Mouse (Mus musculus) cortical plate, adult 2 months (tissue): ENCODE results near the gene P2rx4. TPM values are rescaled to one million over a fixed set of nuclear protein-coding genes. Genes with fewer than 3 reads are reported as not detected.

Source experiments
- H3K27ac ChIP-seq: fragments of 200-500 bp; 2 replicates; pipeline ENCODE4 v1.5.1; 2012; ENCODE audit warnings: low read length, control low read depth, inconsistent platforms; ENCODE audit not compliant: insufficient read depth
- H3K4me1 ChIP-seq: fragments of 200-500 bp; 2 replicates; pipeline ENCODE4 v1.6.1; 2011; ENCODE audit warnings: low read length; ENCODE audit not compliant: control insufficient read depth, insufficient read depth
- H3K4me3 ChIP-seq: fragments of 200-500 bp; 2 replicates; pipeline ENCODE4 v1.5.1; 2011; ENCODE audit warnings: mild to moderate bottlenecking, low read length, control low read depth; ENCODE audit not compliant: insufficient read depth
- CTCF ChIP-seq: fragments of 200-500 bp; IDR thresholded peaks from 2 replicates; pipeline ENCODE4 v1.5.1; 2011; ENCODE audit warnings: mild to moderate bottlenecking, control low read depth, low read length; ENCODE audit not compliant: insufficient read depth; ENCODE audit errors: extremely low read depth
- POLR2A ChIP-seq: fragments of 200-500 bp; IDR thresholded peaks from 2 replicates; pipeline ENCODE4 v1.6.1; 2011; ENCODE audit warnings: mild to moderate bottlenecking, low read length, control low read depth; ENCODE audit not compliant: insufficient read depth; ENCODE audit errors: extremely low read depth
- polyA plus RNA-seq: library from polyadenylated mRNA; depleted of rRNA; stranded (reverse); fragments of >200 nt; gene quantifications from 2 replicates; pipeline ENCODE4 v1.2.3, GENCODE M21; 2012

P2rx4 gene
- polyA plus RNA-seq, 1 experiment, result 24.7 TPM

DNA sequence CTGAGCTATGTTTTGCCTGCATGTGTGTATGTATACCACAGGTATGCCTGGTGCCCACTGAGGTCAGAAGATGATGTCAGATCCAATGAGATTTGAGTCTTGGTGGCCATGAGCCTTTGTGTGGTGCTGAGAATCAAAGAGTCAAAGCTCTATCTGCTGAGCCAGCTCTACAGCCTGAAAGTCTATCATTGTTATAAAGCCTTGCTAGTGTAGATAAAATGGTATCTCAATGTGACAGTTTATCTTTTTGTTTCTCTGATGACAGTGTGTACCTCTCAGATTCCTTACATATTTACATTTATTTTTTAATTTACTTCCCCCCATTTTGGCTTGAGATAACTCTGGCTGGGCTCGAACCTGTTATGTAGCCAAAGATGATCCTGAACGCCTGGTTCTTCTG, 3.8 kb upstream of the P2rx4 start:
- no peak for TF ChIP-seq POLR2A
- no peak for TF ChIP-seq CTCF
- Histone ChIP-seq H3K27ac (no peak overlapping the region), H3K4me1 (no peaks in the 10 kb centered on the region), H3K4me3 (no peak overlapping the region)

DNA sequence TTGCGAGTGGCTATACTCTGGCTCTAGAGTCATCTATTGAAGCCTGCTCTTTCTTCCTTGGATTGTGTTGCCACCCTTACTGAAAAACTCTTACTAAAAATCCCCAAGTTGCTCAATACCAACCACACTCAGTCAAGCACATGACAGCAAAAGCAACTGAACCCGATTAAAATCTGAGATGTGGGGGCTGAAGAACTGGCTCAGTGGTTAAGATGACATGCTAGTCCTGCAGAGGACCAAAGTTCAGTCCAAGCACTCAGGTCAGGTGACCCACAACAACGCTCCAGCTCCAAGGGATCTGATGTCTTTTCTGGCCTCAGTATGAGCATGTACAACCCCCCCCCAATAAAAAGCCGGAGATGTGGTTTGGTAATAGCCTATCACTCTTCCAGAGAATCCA, 2.8 kb upstream of the P2rx4 start:
- no peak for TF ChIP-seq POLR2A
- no peak for TF ChIP-seq CTCF
- H3K27ac ChIP-seq, result no peak overlapping the region
- no peaks in the 10 kb centered on the region for H3K4me1 ChIP-seq
- H3K4me3 ChIP-seq, result no peak overlapping the region

DNA sequence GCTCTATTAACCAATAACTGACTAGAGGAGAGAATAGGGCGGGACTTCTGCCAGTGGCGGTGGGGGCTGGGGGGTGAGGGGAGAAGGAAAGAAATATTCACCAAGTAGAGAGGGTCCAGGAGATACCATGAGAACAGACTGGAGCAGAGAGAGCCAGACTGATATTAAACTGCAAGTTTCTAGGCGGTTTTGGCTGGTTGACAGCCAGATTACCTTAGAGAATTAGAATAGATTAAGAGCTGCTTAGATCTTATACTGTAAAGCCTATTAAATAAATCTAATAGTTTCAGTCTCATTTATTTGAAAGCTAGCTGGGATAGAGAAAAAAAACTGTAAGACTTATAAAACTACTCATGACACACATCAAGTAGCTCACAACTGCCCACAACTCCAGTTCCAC, 2.2 kb upstream of the P2rx4 start:
- H3K4me1 ChIP-seq, result no peaks in the 10 kb centered on the region

DNA sequence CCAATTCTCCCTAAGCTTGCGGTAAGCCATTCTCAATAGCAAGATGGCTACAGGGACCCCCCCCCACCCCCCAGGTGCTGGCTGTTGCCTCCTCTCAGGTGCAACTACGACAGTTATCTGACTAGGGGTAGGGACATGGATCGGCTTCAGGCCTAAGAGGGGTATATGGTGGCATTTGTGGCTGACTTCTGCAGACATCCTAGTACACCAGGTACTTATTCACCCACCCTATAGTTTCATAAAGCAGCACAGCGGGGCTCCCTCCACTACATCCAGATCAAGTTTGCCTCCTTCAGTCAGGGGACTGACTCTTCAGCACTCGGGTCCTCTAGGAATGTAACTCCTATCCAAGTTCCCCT, 448 bp upstream of the P2rx4 start:
- Histone ChIP-seq H3K27ac (peak overlapping the region; percentile 44), H3K4me1 (no peaks in the 10 kb centered on the region), H3K4me3 (peak overlapping the region; percentile 76)
- TF ChIP-seq CTCF, result no peak

More for the DNA sequence above, 2.2 kb upstream of the P2rx4 start:
- no peak overlapping the region for H3K27ac ChIP-seq
- no peak overlapping the region for H3K4me3 ChIP-seq
- no peak for TF ChIP-seq CTCF
- no peak for TF ChIP-seq POLR2A

DNA sequence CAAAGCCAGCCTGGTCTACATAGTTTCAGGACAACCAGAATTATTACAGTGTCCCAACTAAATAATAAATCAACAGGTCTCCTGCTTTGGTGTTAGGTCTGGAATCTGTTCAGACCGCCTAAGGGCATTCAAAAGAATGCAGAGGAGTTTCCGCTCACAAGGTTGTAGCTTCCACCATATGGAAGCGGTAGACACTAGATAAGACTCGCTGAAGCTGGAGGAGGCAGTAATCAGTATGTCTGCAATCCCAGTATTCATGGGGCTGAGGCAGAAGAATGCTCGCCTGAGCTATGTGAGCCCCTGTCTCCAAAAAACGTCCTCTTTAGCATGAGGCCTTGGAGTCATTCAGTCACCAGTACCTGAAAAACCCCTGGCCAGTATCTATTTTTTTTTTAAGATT, 1.5 kb downstream of the P2rx4 start:
- Histone ChIP-seq H3K4me3 (no peak overlapping the region), H3K27ac (no peak overlapping the region), H3K4me1 (no peaks in the 10 kb centered on the region)
- TF ChIP-seq CTCF, result no peak
- TF ChIP-seq POLR2A, result no peak

DNA sequence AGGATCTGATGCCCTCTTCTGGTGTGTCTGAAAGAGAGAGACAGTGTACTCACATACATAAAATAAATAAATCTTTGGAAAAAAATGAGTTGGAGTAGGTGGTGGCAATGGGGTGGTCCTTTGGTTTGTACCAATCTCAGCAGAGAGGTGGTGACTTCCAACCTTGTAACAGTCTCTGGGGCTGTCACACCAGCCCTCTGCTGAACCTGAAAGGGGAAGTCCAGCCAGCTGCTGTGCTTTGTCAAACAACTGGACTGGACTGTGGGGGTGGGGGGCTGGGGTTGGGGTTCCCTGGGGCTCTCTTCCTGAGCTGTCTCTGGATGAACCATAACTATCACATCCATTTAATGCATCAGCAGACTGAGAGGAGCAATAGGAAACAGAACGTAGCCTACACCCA, 8.4 kb downstream of the P2rx4 start:
- TF ChIP-seq CTCF, result no peak
- no peak for TF ChIP-seq POLR2A
- Histone ChIP-seq H3K4me3 (no peak overlapping the region), H3K27ac (no peak overlapping the region), H3K4me1 (no peaks in the 10 kb centered on the region)

DNA sequence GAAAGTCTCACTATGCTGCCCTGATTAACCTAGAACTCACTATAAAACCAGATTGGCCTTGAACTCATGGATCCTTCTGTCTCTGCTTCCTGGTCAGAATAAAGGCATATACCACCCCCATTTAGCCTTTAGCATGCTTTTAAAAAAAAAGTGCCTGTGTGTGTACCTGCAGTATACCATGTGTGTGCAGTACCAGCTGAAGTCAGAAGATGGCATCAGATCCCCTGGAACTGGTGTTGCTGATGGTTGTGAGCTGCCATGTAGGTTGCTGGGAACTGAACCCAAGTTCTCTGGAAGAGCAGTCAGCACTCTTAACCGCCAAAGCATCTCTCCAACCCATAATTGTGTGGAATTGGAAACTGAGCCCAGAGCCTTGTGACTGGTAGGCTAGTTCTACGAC, 9.4 kb downstream of the P2rx4 start:
- no peak for TF ChIP-seq CTCF
- no peak for TF ChIP-seq POLR2A
- no peaks in the 10 kb centered on the region for H3K4me1 ChIP-seq
- H3K4me3 ChIP-seq, result no peak overlapping the region
- no peak overlapping the region for H3K27ac ChIP-seq

DNA sequence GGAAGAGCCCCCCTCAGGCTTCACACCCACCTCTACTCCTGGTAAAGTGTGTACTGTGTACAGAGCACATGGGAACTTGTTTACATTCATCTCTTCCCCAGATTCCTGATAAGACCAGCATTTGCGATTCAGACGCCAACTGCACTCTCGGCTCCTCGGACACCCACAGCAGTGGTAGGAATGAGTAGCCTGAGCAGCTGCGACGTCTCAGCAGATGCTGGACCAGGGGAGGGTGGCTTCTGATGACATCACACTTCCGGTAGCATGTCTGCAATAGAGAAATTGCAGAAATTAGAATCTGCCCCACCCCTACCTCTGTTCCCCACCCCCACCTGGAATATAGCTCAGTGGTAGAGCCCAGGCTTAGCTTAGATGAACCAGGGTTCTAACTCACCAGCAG, 11.1 kb downstream of the P2rx4 start:
- no peak for TF ChIP-seq CTCF
- TF ChIP-seq POLR2A, result no peak
- no peaks in the 10 kb centered on the region for H3K4me1 ChIP-seq
- no peak overlapping the region for H3K27ac ChIP-seq
- no peak overlapping the region for H3K4me3 ChIP-seq

DNA sequence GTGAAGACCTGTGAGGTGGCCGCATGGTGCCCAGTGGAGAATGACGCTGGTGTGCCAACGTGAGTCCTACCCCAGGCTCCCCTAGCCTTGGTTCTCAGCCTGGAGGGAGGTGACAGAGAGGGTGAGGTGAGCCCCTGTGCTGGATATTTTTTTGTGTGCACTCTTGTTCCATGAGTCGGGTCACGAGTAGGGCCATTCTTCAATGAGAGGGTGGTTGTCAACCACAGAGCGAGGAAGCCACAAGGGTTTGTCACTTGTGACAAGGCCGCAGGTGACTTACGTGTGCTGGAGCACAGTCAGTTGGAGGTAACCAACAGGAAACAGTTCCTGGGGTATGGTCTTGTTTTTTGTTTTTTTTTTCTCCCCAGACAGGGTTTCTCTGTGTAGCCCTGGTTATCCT, 11.8 kb downstream of the P2rx4 start:
- H3K4me3 ChIP-seq, result no peak overlapping the region
- TF ChIP-seq POLR2A, result no peak
- TF ChIP-seq CTCF, result no peak
- H3K27ac ChIP-seq, result no peak overlapping the region
- H3K4me1 ChIP-seq, result no peaks in the 10 kb centered on the region

DNA sequence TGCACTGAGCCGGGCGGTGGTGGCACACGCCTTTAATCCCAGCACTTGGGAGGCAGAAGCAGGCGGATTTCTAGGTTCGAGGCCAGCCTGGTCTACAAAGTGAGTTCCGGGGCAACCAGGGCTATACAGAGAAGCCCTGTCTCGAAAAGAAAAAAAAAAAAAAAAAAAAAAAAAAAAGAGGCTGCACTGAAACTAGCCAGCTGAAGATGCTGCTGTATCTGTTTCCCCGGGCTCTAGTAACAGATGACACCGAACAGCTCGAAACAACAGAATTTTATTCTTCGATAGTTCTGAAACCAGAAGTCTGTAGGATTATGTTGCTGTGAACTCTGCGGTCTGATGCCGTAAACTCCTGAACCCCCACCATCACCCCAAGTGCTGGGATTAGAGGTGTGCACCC, 18.1 kb downstream of the P2rx4 start:
- H3K27ac ChIP-seq, result no peak overlapping the region
- TF ChIP-seq POLR2A, result no peak
- no peak for TF ChIP-seq CTCF
- no peak overlapping the region for H3K4me3 ChIP-seq
- no peaks in the 10 kb centered on the region; the same call in 1 of the 2 replicates for H3K4me1 ChIP-seq

DNA sequence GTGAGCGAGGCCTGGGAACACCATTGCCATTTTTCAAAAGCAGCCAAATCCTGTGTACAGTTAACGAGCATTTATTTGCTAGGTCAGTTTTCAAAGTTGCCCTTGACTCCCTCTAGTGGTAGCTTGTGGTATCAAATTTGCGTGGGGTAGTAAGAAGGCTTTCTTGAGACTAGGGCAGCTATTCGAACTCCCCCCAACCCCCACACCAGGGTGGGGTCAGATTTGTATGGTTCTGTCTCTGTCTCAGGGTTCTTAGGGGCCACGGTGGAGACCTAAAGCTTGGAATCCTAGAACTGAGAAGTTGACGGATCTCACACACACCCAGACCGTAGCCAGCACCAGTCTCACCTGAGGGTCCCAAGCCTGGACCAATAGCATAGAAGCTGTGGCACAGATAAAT, 18.7 kb downstream of the P2rx4 start:
- TF ChIP-seq POLR2A (no peak), CTCF (peak; percentile 63)
- Histone ChIP-seq H3K4me1 (no peaks in the 10 kb centered on the region; the same call in 1 of the 2 replicates), H3K27ac (no peak overlapping the region), H3K4me3 (no peak overlapping the region)
